Mouse (Mus musculus) liver, embryonic 14.5 days (tissue): ENCODE measurements around the gene Ddc. TPM values are rescaled to one million over a fixed set of nuclear protein-coding genes. Genes with fewer than 3 reads are reported as not detected.

Experiments used
- ATAC-seq: fragments of 200-750 bp; cut with Nextera tagmentation; 2 replicates; pipeline ENCODE4 v1.8.0; 2017; ENCODE audit warnings: moderate number of reproducible peaks, mild to moderate bottlenecking, moderate library complexity; ENCODE audit not compliant: insufficient read depth
- DNase-seq, 3 experiments: peaks; one replicate each; pipeline ENCODE4 v3.0.0-alpha.2; 2012 to 2013; ENCODE audit warnings: low read depth in 3 of 3, low spot score in 3 of 3
- H3K27ac ChIP-seq: fragments of 300-500 bp; sonication (generic); 2 replicates; pipeline ENCODE4 v1.5.1; 2014; ENCODE audit warnings: moderate library complexity, mild to moderate bottlenecking, control low read depth, inconsistent platforms
- H3K27me3 ChIP-seq: fragments of 300-500 bp; sonication (generic); 2 replicates; pipeline ENCODE4 v1.6.1; 2014; ENCODE audit warnings: mild to moderate bottlenecking, low read length, moderate library complexity; ENCODE audit not compliant: control insufficient read depth, insufficient read depth
- H3K36me3 ChIP-seq: fragments of 300-500 bp; sonication (generic); replicated peaks from 2 replicates; pipeline ENCODE4 v1.6.1; 2014; ENCODE audit warnings: low read depth; ENCODE audit not compliant: control insufficient read depth, insufficient read depth
- H3K4me1 ChIP-seq, 2 experiments: fragments of 200-500 bp in 1 of 2; fragments of 300-500 bp in 1 of 2; sonication (generic) in 1 of 2; replicated peaks; 2 replicates each; pipeline ENCODE4 v1.6.1; 2012 to 2014; ENCODE audit warnings: antibody characterized with exemption in 1 of 2, inconsistent platforms in 1 of 2, low read length in 1 of 2; ENCODE audit not compliant: control insufficient read depth in 2 of 2, insufficient read depth in 2 of 2
- H3K4me2 ChIP-seq: fragments of 300-500 bp; sonication (generic); 2 replicates; pipeline ENCODE4 v1.6.1; 2014; ENCODE audit warnings: low read depth, mild to moderate bottlenecking, control low read depth, moderate library complexity
- H3K4me3 ChIP-seq, 2 experiments: fragments of 200-500 bp in 1 of 2; fragments of 300-500 bp in 1 of 2; sonication (generic) in 1 of 2; 2 replicates each; pipeline ENCODE4 v1.5.1; 2012 to 2014; ENCODE audit warnings: low read depth in 2 of 2, low read length in 2 of 2, mild to moderate bottlenecking in 2 of 2, control low read depth in 1 of 2, inconsistent platforms in 1 of 2, moderate library complexity in 1 of 2; ENCODE audit not compliant: insufficient read depth in 1 of 2
- H3K9ac ChIP-seq: fragments of 300-500 bp; sonication (generic); replicated peaks from 2 replicates; pipeline ENCODE4 v1.6.1; 2014; ENCODE audit warnings: mild to moderate bottlenecking, control low read depth, moderate library complexity
- H3K9me3 ChIP-seq: fragments of 300-500 bp; sonication (generic); 2 replicates; pipeline ENCODE4 v1.6.1; 2016; ENCODE audit warnings: low read length, mixed read lengths; ENCODE audit not compliant: control insufficient read depth
- CTCF ChIP-seq: IDR thresholded peaks from 2 replicates; pipeline ENCODE4 v1.5.1; 2016; ENCODE audit warnings: antibody characterized with exemption, low read depth, control low read depth
- EP300 ChIP-seq: IDR thresholded peaks from 2 replicates; pipeline ENCODE4 v1.6.1; 2016; ENCODE audit warnings: antibody characterized with exemption, low read depth
- WGBS: fragments of 180-500 bp; shearing (Covaris S2); extraction: QIAGEN DNeasy Blood & Tissue Kit; methylation state at CpG from one replicate; pipeline ENCODE4 v1.1.7; 2014; ENCODE audit not compliant: insufficient replicate concordance; 5-methylcytosine and 5-hydroxymethylcytosine counted together
- polyA plus RNA-seq, 2 experiments: library from polyadenylated mRNA; depleted of rRNA in 1 of 2; stranded (reverse) in 1 of 2; unstranded in 1 of 2; fragments of >200 nt; fragmentation: Nextera tagmentation in 1 of 2; extraction: Ambion mirVana in 1 of 2; gene quantifications; 2 replicates each; pipeline versions ENCODE4 v1.2.1 to v1.2.3; 2012 to 2014

Ddc gene
- polyA plus RNA-seq, 2 experiments = 4.3 to 7.4 TPM

- peaks cover 67 to 74% of the 10 kb centered on the region in 2 experiments for H3K4me1 ChIP-seq
- 12% methylated on average over 11 of the region's 11 CpGs for WGBS
- TF ChIP-seq CTCF (no peak), EP300 (peak; percentile 84)
- peak overlapping the region; percentile 49 for H3K4me2 ChIP-seq
- H3K9ac ChIP-seq = peak overlapping the region; percentile 4
- peak overlapping the region; percentile 80 for H3K27ac ChIP-seq
- no peaks in the 10 kb centered on the region for H3K9me3 ChIP-seq
- H3K36me3 ChIP-seq = no peaks in the 10 kb centered on the region
- ATAC-seq (peak; percentile 90), DNase-seq (peak; percentile 63 to 71 (median 63))
- no peak overlapping the region; a peak in 1 of 4 replicates for H3K4me3 ChIP-seq
- no peaks in the 10 kb centered on the region for H3K27me3 ChIP-seq
These were observed 13.3 kb downstream of the Ddc start for GRCm38 (mm10) chr11:11884533-11885245.

DNA sequence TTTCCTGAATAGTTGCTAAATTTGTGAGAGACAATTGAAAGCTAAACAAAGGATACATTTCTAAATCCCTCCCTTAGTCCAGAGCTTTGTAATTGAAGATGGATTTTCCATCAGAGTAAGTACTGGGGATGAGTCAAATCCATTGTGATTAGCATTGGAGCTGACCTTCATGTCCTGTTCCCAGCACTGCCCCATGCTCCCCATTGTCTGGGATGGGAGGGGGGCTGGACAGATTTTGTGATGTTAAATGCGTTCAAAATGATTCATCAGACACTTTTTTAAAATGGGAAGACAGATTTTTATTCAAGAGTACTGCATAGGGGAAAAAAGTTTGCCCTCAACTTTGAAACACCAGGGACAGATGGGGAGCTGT, 16.2 kb downstream of the Ddc start:
- H3K9ac ChIP-seq = no peak overlapping the region
- H3K27me3 ChIP-seq = no peaks in the 10 kb centered on the region
- H3K4me3 ChIP-seq = no peak overlapping the region
- no peaks in the 10 kb centered on the region for H3K36me3 ChIP-seq
- no peak overlapping the region for H3K4me2 ChIP-seq
- H3K27ac ChIP-seq = no peak overlapping the region
- no peaks in the 10 kb centered on the region for H3K9me3 ChIP-seq
- ATAC-seq (no peak), DNase-seq (no peak)
- 63% methylated on average over 1 of the region's 1 CpGs for WGBS
- no peak for TF ChIP-seq CTCF
- no peak for TF ChIP-seq EP300
- H3K4me1 ChIP-seq = peaks cover 58 to 72% of the 10 kb centered on the region in 2 experiments

DNA sequence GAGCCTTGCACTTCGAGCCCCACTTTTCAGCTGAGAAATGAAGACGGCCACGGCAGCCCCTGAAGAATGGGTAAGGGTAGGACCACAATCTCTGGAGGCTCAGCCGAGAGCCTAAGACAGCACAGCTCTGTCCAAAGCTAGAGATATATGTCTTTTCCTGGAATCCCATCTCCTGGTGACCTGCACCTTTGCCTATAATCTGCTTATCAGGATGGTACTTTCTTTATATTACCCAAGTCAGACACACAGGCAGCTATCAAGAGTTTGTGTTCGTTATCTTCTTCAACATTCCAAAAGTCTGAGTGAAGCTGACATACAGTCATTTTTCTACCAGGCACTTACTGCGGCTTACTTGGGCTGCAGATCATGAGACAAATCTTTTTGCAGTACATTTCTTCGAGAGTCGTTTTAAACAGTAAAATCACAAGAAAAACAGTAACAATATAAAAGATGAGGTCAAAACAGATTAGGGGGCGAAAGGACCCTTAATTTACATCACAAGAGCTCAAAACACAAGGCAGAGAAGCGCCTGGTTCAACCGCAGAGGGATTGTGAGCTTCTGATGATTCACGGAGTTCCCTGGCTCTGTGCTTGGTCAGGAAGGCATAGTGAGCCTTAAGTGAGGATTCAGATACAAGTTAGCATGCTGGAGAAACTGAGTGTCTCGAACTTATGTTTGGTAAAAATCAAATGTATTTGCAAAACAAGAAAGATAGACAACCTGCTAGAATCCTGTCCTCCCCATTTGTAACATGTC, 16.7 kb downstream of the Ddc start:
- TF ChIP-seq EP300 = peak; percentile 34; the same call in 1 of the 2 replicates
- no peak for TF ChIP-seq CTCF
- H3K9me3 ChIP-seq = no peaks in the 10 kb centered on the region
- H3K36me3 ChIP-seq = no peaks in the 10 kb centered on the region
- H3K4me2 ChIP-seq = no peak overlapping the region
- H3K27me3 ChIP-seq = no peaks in the 10 kb centered on the region
- no peak for DNase-seq
- peaks cover 52 to 68% of the 10 kb centered on the region in 2 experiments for H3K4me1 ChIP-seq
- WGBS = 31% methylated on average over 13 of the region's 13 CpGs
- no peak overlapping the region for H3K4me3 ChIP-seq
- no peak for ATAC-seq
- H3K27ac ChIP-seq = no peak overlapping the region; the same call in 1 of the 2 replicates
- H3K9ac ChIP-seq = peak overlapping the region; percentile 16; the same call in 1 of the 2 replicates

DNA sequence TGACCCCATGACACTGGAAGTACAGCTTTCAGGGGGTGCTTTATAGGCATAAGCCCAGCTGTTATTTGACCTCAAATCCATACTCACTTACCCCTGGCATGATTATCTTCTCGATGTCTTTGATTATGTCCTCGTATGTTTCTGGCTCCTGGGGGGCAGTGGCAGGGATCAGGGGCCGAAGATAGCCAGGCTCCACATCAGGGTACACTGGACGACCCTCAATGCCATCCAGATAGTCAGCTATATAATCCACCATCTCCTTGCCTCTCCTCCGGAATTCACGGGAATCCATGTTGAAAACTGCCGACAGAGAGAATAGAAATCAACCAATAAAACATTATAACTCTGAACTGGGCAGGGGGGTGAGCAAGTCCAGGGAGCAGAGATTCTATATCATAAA, 17.6 kb downstream of the Ddc start:
- H3K9me3 ChIP-seq = no peaks in the 10 kb centered on the region
- ATAC-seq = no peak
- no peak overlapping the region for H3K4me3 ChIP-seq
- H3K27ac ChIP-seq = no peak overlapping the region
- no peak overlapping the region for H3K4me2 ChIP-seq
- no peaks in the 10 kb centered on the region for H3K36me3 ChIP-seq
- H3K9ac ChIP-seq = no peak overlapping the region
- 73% methylated on average over 7 of the region's 7 CpGs for WGBS
- TF ChIP-seq CTCF (no peak), EP300 (no peak)
- no peaks in the 10 kb centered on the region for H3K27me3 ChIP-seq
- DNase-seq = no peak
- peaks cover 48 to 64% of the 10 kb centered on the region in 2 experiments for H3K4me1 ChIP-seq

DNA sequence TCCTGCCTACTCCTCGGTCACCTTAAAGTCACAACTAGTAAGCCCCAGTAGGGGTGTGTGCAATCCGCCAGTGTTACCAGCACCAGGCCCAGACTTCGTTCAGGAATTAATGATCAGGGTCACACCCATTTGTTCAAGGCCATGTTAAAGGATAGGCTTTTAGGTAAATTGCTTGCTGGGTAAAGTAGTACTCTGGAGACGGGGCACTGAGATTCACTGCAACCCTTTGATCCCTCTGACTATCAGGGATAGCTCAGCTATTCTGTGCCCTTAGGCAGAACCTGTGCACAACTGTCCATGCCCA, 18.3 kb downstream of the Ddc start:
- ATAC-seq = no peak
- no peak overlapping the region for H3K27ac ChIP-seq
- no peaks in the 10 kb centered on the region for H3K9me3 ChIP-seq
- H3K9ac ChIP-seq = no peak overlapping the region
- no peaks in the 10 kb centered on the region for H3K27me3 ChIP-seq
- peaks cover 41 to 61% of the 10 kb centered on the region in 2 experiments for H3K4me1 ChIP-seq
- H3K4me3 ChIP-seq = no peak overlapping the region
- no peaks in the 10 kb centered on the region for H3K36me3 ChIP-seq
- no peak overlapping the region for H3K4me2 ChIP-seq
- no peak for DNase-seq
- TF ChIP-seq EP300 = no peak
- no peak for TF ChIP-seq CTCF
- 80% methylated on average over 4 of the region's 4 CpGs for WGBS
